Mouse (Mus musculus) forebrain, postnatal 0 days (tissue): Measurements from ENCODE around the gene Sel1l3. TPM values are rescaled to one million over a fixed set of nuclear protein-coding genes. Genes with fewer than 3 reads are reported as not detected.

Source experiments
- ATAC-seq: fragments of 200-750 bp; cut with Nextera tagmentation; 2 replicates; pipeline ENCODE4 v1.8.0; 2017; ENCODE audit warnings: mild to moderate bottlenecking, moderate library complexity
- DNase-seq: peaks from one replicate; pipeline ENCODE4 v3.0.0-alpha.2; 2015
- H3K27ac ChIP-seq: fragments of 300-500 bp; sonication (generic); 2 replicates; pipeline ENCODE4 v1.5.1; 2014; ENCODE audit warnings: low read depth, mild to moderate bottlenecking, antibody characterized with exemption, low read length, moderate library complexity, mixed read lengths
- H3K27me3 ChIP-seq: fragments of 300-500 bp; sonication (generic); 2 replicates; pipeline ENCODE4 v1.6.1; 2014; ENCODE audit warnings: mild to moderate bottlenecking, low read length, mixed read lengths; ENCODE audit not compliant: insufficient read depth
- H3K36me3 ChIP-seq: fragments of 300-500 bp; sonication (generic); 2 replicates; pipeline ENCODE4 v1.6.1; 2014; ENCODE audit warnings: mild to moderate bottlenecking, moderate library complexity; ENCODE audit not compliant: insufficient read depth
- H3K4me1 ChIP-seq: fragments of 300-500 bp; sonication (generic); 2 replicates; pipeline ENCODE4 v1.6.1; 2014; ENCODE audit warnings: antibody characterized with exemption; ENCODE audit not compliant: insufficient read depth
- H3K4me2 ChIP-seq: fragments of 300-500 bp; sonication (generic); 2 replicates; pipeline ENCODE4 v1.6.1; 2014; ENCODE audit warnings: low read depth, mild to moderate bottlenecking, moderate library complexity
- H3K4me3 ChIP-seq: fragments of 300-500 bp; sonication (generic); 2 replicates; pipeline ENCODE4 v1.5.1; 2014; ENCODE audit warnings: low read depth, low read length, mixed read lengths
- H3K9ac ChIP-seq: fragments of 300-500 bp; sonication (generic); 2 replicates; pipeline ENCODE4 v1.6.1; 2014; ENCODE audit warnings: mild to moderate bottlenecking
- H3K9me3 ChIP-seq: fragments of 300-500 bp; sonication (generic); 2 replicates; pipeline ENCODE4 v1.6.1; 2016; ENCODE audit warnings: low read length
- CTCF ChIP-seq: sonication (generic); IDR thresholded peaks from 2 replicates; pipeline ENCODE4 v1.5.1; 2016; ENCODE audit warnings: antibody characterized with exemption, control low read depth, low read depth
- WGBS: fragments of 180-500 bp; shearing (Covaris S2); extraction: QIAGEN DNeasy Blood & Tissue Kit; methylation state at CpG from one replicate; pipeline ENCODE4 v1.1.7; 2014; 5-methylcytosine and 5-hydroxymethylcytosine counted together
- polyA plus RNA-seq: library from polyadenylated mRNA; unstranded; fragments of >200 nt; fragmentation: Nextera tagmentation; extraction: Ambion mirVana; gene quantifications from 2 replicates; pipeline ENCODE4 v1.2.1, GENCODE M21; 2015
- total RNA-seq: library from RNA; depleted of rRNA; stranded (reverse); fragments of >200 nt; gene quantifications from 2 replicates; pipeline ENCODE4 v1.2.3, GENCODE M21; 2014

The Sel1l3 gene
- total and polyA plus RNA-seq, 2 experiments from 2014 or later: 6.2 to 28.8 TPM

DNA sequence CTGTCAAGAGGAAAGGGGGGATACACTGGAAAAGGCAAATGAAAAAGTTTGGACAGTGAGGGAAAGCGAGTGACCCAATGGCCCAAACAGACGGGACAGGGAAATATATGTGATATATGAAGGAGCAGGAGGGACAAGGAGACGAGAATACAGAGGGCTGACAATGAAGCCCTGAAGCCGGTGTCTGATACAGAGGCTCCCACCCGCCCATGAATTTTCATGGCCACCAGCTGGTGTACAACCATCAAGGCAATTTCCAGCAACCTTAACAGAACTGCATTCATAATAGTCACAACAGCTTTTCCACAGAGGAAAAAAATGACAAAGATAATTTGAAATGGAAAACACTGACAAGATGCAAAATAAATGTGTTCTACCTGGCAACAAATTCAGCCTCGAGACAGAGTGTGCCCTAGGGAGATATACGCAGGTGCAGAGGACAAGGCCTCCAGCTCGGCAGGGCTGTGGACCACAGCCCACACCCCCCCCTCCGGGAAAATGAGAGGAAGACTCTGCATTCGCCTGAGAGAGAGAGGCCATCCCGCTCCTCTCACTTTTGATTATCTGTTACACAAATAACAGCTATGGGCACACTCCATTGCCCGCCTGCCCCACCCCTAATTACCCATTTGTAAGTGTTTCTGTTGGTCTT is 99.0 kb downstream of the Sel1l3 start:
- Histone ChIP-seq H3K27me3 (no peaks in the 10 kb centered on the region), H3K36me3 (0 out of 2 replicates have a peak, but pooled peaks cover 8% of the 10 kb centered on the region), H3K4me1 (no peaks in the 10 kb centered on the region), H3K9ac (no peak overlapping the region), H3K9me3 (no peaks in the 10 kb centered on the region), H3K4me2 (no peak overlapping the region), H3K27ac (no peak overlapping the region), H3K4me3 (no peak overlapping the region)
- DNase-seq: no peak
- TF ChIP-seq CTCF: no peak
- WGBS: 57% methylated on average over 12 of the region's 12 CpGs
- 0 out of 2 replicates have a peak, but pooled peaks have one; percentile 40 for ATAC-seq

DNA sequence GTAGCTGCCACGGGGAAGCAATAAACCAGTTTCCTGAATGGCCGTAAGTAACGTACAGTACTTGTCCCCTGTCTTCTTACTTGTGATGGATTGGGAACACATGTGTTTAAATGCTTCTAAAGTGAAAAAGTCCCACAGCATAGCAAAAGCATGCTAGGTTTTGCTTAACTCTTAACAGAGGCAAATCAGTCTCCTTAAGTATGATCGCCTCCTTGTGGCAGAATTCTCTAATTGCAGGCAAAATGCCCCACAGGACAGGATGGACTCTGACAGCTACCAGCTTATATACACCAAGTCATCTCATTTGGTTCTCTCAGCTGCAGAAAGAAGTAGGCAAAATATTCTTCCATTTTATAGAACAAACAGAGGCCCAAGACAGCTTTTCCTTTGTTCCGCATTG is 100.8 kb downstream of the Sel1l3 start:
- TF ChIP-seq CTCF: peak; percentile 44
- H3K4me2 ChIP-seq: no peak overlapping the region
- no peaks in the 10 kb centered on the region for H3K27me3 ChIP-seq
- no peak overlapping the region for H3K4me3 ChIP-seq
- DNase-seq: no peak
- H3K27ac ChIP-seq: no peak overlapping the region
- no peak for ATAC-seq
- 0 out of 2 replicates have a peak, but pooled peaks cover 4% of the 10 kb centered on the region for H3K36me3 ChIP-seq
- H3K9me3 ChIP-seq: no peaks in the 10 kb centered on the region
- no peak overlapping the region for H3K9ac ChIP-seq
- no peaks in the 10 kb centered on the region for H3K4me1 ChIP-seq
- WGBS: 94% methylated on average over 5 of the region's 5 CpGs

DNA sequence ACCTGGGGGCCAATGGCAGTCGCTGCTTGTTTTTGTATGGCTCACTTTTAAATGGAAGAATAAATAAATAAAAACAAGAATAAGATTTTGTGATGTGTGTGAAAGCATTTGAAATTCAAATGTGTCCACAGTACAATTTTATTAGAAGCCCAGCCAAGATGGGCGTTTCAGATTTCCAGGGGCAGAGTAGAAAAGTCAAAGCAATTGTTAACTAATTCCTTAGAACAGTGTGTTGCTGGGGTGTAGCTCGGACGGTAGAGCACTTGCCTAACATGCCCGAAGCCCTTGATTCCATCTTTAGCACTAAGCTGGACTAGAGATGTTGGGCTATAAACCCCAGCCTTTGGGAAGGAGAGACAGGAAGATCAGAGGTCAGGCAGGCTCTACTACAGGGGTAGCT is 102.7 kb downstream of the Sel1l3 start:
- H3K4me3 ChIP-seq: no peak overlapping the region
- peaks cover 2% of the 10 kb centered on the region; the same call in 1 of the 2 replicates for H3K36me3 ChIP-seq
- DNase-seq (no peak), ATAC-seq (no peak)
- no peaks in the 10 kb centered on the region for H3K27me3 ChIP-seq
- WGBS: 31% methylated on average over 5 of the region's 5 CpGs
- no peak for TF ChIP-seq CTCF
- no peak overlapping the region for H3K4me2 ChIP-seq
- H3K27ac ChIP-seq: no peak overlapping the region
- no peaks in the 10 kb centered on the region for H3K4me1 ChIP-seq
- no peak overlapping the region for H3K9ac ChIP-seq
- no peaks in the 10 kb centered on the region for H3K9me3 ChIP-seq

DNA sequence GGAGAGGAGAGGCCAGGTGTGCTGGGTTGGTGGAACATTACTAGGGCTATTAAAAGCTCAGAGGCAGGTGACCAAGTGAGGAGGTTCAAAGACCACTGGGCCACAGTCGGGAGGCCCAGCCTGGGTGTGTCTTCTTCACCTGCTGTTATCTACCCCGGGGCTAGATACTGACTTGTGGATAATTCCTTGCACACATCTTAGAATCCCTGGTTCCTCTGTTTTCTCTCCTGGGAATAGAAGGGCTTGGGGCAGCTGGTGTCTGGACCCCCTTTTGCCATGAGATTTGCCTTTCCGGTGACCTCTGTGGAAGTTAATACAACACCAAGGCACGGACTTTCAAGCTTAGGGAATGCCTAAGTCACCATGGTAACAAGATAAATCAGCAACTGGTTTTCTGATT is 103.5 kb downstream of the Sel1l3 start:
- no peak for TF ChIP-seq CTCF
- Histone ChIP-seq H3K4me3 (no peak overlapping the region), H3K4me2 (no peak overlapping the region), H3K9me3 (no peaks in the 10 kb centered on the region), H3K27me3 (no peaks in the 10 kb centered on the region), H3K9ac (no peak overlapping the region), H3K36me3 (no peaks in the 10 kb centered on the region; the same call in 1 of the 2 replicates), H3K4me1 (no peaks in the 10 kb centered on the region), H3K27ac (no peak overlapping the region)
- ATAC-seq (no peak), DNase-seq (no peak)
- WGBS: 58% methylated on average over 4 of the region's 4 CpGs

DNA sequence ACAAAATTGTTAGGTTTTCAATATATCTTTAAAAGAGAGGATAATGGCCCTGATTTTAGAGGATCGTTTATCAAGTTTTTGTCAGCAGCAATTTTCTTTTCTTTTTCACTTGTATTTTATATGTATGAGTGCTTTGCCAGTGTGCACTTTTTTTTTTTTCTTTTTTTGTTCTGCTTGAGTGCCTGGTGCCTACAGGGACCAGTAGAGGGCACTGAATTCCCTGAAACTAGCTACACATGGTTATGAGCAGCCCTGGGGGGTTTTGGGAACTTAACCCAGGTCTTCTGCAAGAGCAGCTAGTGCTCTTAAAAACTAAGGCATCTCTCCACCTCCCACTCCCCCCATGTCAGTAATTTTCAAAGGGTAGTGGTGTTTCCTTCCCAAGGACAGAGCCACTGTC is 105.1 kb downstream of the Sel1l3 start:
- 0 out of 2 replicates have a peak, but pooled peaks have one; percentile 23 for ATAC-seq
- no peak overlapping the region for H3K27ac ChIP-seq
- WGBS: 70% methylated on average over 1 of the region's 1 CpGs
- H3K4me1 ChIP-seq: no peaks in the 10 kb centered on the region
- DNase-seq: no peak
- no peak overlapping the region for H3K9ac ChIP-seq
- no peaks in the 10 kb centered on the region for H3K9me3 ChIP-seq
- no peak overlapping the region for H3K4me3 ChIP-seq
- no peaks in the 10 kb centered on the region for H3K27me3 ChIP-seq
- no peaks in the 10 kb centered on the region; the same call in 1 of the 2 replicates for H3K36me3 ChIP-seq
- TF ChIP-seq CTCF: peak; percentile 45
- H3K4me2 ChIP-seq: no peak overlapping the region

DNA sequence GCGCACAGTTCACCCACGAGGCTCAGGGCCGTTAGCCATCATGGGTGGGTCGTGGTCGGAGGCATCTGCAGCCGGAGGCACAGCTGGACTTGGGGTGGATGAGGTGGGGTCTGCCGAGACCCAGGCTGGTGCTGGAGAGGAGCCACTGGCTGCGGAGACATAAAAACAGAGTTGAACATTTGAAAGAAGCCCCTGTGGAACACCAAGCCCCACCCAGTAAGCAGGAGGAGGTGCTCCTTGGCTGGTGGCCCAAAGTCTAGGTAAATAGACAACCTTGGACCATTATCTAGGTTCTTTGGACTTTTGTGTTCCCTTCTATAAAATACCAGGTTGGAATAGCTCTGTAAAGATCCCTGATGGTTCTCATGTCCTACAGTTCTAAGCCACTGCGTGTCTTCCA is 105.7 kb downstream of the Sel1l3 start:
- no peak for TF ChIP-seq CTCF
- Histone ChIP-seq H3K36me3 (no peaks in the 10 kb centered on the region; the same call in 1 of the 2 replicates), H3K9ac (no peak overlapping the region), H3K27me3 (no peaks in the 10 kb centered on the region), H3K9me3 (no peaks in the 10 kb centered on the region), H3K4me3 (no peak overlapping the region), H3K4me1 (no peaks in the 10 kb centered on the region), H3K27ac (no peak overlapping the region), H3K4me2 (no peak overlapping the region)
- WGBS: 79% methylated on average over 9 of the region's 9 CpGs
- DNase-seq (no peak), ATAC-seq (no peak)

DNA sequence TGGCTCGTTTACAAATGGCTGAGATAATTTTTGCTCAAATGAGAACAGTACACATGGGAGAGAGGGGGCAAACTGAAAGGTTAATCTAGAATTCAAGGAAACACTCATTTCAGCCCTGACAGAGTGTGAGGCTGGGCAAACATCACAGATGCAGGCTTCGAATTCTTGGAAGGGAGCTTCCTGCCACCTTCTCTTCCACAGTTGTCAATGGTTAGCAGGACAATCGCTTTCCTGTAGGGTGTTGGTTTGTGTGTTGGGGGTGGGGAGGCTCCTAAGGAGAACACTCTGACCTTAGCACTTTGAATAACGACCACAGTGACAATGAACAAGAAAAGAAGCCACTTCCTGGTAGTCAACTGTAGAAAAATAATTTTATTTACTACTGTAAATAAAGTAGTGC is 107.0 kb downstream of the Sel1l3 start:
- H3K4me2 ChIP-seq: no peak overlapping the region
- no peak for TF ChIP-seq CTCF
- no peak for DNase-seq
- H3K9ac ChIP-seq: no peak overlapping the region
- no peak overlapping the region for H3K4me3 ChIP-seq
- no peaks in the 10 kb centered on the region for H3K4me1 ChIP-seq
- ATAC-seq: no peak
- H3K27ac ChIP-seq: no peak overlapping the region
- H3K9me3 ChIP-seq: no peaks in the 10 kb centered on the region
- no peaks in the 10 kb centered on the region; the same call in 1 of the 2 replicates for H3K36me3 ChIP-seq
- 66% methylated on average over 4 of the region's 4 CpGs for WGBS
- H3K27me3 ChIP-seq: no peaks in the 10 kb centered on the region
